In the genomic region with DNA sequence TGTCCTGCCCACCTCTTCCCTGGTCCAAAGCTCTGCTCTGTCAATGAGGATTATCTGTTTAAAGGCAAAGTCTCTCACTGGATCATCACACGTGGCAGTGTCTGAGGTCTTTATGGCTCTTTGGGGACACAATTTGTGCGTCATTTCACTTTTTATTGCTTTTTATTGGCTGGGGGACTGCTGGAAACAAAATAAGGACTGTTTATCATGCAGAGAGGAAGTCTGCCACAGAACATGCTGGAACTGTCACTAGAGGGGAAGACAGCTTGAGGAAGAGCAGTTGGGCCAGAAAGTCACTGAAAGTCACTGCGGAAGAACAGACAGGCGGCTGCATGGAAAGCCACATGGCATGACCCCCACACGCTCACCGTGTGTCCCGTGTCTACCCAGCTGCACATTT, we compare ENCODE assay signal across 11 mouse cellular contexts.
"Had no signal": no experiment of that assay in that cellular context is flagged by ENCODE, and none has a peak within 500 bp of the region (broad histone marks: within the 10 kb centered on the region; RNA-seq: fewer than 3 reads in every experiment).

No protein-coding gene starts in this region.

- ATAC-seq: intestine, postnatal 0 days; lung, postnatal 0 days; midbrain, embryonic 13.5 days had no signal

- H3K4me3 ChIP-seq: left cerebral cortex, adult 2 months; limb, embryonic 10.5 days; liver, embryonic 15.5 days; midbrain, embryonic 13.5 days had no signal

- H3K4me1 ChIP-seq: liver, embryonic 15.5 days had no signal

- H3K4me2 ChIP-seq: liver, embryonic 11.5 days; liver, embryonic 15.5 days; midbrain, embryonic 13.5 days had no signal

- DNase-seq: lung, adult 2 months; lung, postnatal 36 days; thymus, postnatal 4 days had no signal

- H3K27ac ChIP-seq: left cerebral cortex, adult 2 months; limb, embryonic 10.5 days; liver, embryonic 15.5 days; midbrain, embryonic 13.5 days; stomach, postnatal 0 days had no signal

- H3K9ac ChIP-seq: liver, embryonic 15.5 days; midbrain, embryonic 13.5 days had no signal

- H3K9me3 ChIP-seq: limb, embryonic 10.5 days; liver, embryonic 15.5 days had no signal

- H3K36me3 ChIP-seq: limb, embryonic 10.5 days; liver, embryonic 15.5 days; midbrain, embryonic 13.5 days had no signal

- H3K27me3 ChIP-seq: liver, embryonic 15.5 days; midbrain, embryonic 13.5 days had no signal
